Mouse (Mus musculus) heart, adult 9 months (tissue): ENCODE measurements around the gene Nrn1l.
A peak's percentile ranks its signal among the peaks of the same experiment; 100 is the strongest.

Experiments used
- DNase-seq, 2 experiments: peaks; one replicate each; pipeline ENCODE4 v3.0.0; 2022; ENCODE audit warnings: low spot score in 2 of 2

Gene Nrn1l

DNA sequence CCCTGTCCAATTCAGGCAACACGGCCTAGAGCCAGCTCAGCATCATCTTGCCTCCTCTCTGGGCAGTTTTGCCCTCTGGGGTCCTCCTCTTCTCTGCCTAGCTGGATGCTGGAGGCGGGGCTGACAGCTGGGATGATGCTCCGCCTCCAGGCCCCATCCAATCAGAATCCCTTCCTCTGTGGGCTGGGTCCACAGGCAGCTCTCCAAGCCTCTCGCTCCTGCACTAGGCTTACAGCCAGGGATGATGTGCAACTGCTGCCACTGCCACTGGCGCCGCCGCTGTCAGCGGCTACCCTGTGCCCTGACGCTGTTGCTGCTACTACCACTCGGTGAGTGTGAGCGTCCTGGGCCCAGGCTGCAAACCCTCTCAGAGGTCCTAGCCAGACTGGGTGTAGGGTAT, at the start of gene Nrn1l:
Gene Nrn1l, plus strand, starts transcription at position 229 of the 400 bp plus-strand sequence.
- DNase-seq: peak; percentile 73 to 77

DNA sequence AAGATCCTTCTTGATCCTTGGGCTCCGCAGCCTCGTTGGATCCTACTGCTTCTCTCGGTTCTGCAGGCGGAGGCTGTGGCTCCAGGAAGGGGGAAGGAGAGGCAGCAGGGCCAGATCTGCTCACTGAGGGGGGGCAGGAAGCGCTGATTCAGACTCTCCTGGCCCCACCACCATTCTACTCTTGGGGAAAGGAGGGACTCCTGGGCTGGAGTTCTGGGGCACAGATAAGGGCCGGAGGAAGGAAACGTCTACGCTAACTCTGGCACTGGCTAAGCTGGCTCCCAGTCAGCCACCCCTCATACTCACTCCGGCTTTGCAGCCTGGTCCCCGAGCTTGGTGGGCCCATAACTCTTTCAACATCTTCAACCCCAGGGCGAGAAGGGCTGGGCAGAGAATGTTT, 46.7 kb upstream of the Nrn1l start:
- DNase-seq: no peak

DNA sequence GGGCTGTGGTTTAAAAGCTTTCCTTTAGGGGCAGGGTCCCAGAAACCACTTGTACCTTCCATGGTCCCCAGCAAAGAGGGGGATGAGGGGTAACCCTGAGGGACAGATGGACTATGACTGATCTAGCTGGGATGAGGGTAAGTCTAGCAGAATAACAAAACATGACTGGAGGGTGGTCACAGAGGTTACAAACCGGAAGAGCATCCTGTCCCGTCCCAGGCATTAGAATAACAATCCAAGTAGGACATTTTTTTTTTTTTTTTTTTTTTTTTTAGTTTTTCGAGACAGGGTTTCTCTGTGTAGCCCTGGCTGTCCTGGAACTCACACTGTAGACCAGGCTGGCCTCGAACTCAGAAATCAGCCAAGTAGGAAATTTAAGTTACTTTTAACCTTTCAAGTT, 43.4 kb upstream of the Nrn1l start:
- DNase-seq: no peak

DNA sequence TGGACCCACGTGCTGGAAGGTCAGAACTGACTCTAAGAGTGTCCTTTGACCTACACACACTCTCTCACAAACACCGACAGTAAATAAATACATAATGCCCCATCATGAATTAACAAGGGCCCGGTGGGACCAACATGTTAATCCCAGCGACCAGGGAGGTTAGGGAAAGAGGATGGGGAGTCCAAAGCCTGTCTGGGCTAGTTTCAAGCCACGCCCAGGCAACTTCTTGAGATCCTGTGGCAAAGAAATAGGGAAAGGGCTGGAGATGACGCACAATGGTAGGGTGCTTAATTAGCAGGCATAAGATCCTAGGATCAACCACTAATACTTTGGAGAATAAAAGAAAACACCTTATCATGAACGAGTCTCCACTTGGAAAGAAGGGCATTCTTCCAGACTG, 42.8 kb upstream of the Nrn1l start:
- no peak for DNase-seq

DNA sequence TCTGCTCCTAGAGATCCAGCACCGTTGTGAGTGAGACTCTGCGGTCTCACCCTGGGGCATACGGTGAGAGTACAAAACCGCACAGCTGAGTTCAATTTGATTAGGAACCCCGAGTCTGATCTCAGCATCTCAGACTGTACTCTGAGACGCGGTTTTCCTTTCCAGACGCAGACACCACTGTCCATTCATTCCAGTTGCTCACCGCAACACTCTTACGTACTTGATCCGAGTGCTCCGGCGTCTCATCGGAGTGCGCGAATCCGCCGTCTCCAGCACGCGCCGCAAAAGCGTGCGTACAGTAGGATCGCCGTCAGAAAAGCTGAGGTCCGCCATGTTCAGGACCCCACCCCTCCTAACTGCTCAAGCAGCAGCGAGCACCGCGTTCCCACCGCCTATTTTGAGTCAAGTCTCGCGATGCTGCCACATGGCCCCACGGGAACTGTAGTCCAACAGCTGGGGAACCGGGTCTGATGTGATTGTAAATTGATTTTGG, 41.7 kb upstream of the Nrn1l start:
- peak; percentile 84 to 89 for DNase-seq

- DNase-seq: no peak
These were observed 41.1 kb upstream of the Nrn1l start for GRCm38 (mm10) chr8:105852146-105852729.

- DNase-seq: no peak
These were observed 40.2 kb upstream of the Nrn1l start, which contains the start of gene Cenpt for GRCm38 (mm10) chr8:105853178-105853577. Gene Cenpt, minus strand, starts transcription at chr8:105853278.

DNA sequence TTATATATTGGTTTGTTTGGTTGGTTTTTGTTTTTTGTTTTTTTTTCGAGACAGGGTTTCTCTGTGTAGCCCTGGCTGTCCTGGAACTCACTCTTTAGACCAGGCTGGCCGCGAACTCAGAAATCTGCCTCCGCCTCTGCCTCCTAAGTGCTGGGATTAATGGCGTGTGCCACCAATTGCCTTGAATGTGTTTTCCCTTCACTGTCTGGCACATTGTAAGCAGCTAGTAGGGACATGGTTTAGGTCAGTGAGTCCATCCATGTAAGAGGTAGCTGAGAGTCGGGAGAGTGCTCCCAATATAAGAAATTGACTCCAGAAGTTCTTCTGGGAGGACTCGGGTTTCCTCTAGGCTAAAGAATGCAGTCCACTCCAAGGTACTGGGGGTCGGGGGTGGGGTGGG, 39.1 kb upstream of the Nrn1l start:
- no peak for DNase-seq

GRCm38 (mm10) chr8:105854715-105855216, 38.6 kb upstream of the Nrn1l start, which contains the start of gene Thap11:
Gene Thap11, plus strand, starts transcription at chr8:105855132.
- peak; percentile 88 to 94 for DNase-seq

DNA sequence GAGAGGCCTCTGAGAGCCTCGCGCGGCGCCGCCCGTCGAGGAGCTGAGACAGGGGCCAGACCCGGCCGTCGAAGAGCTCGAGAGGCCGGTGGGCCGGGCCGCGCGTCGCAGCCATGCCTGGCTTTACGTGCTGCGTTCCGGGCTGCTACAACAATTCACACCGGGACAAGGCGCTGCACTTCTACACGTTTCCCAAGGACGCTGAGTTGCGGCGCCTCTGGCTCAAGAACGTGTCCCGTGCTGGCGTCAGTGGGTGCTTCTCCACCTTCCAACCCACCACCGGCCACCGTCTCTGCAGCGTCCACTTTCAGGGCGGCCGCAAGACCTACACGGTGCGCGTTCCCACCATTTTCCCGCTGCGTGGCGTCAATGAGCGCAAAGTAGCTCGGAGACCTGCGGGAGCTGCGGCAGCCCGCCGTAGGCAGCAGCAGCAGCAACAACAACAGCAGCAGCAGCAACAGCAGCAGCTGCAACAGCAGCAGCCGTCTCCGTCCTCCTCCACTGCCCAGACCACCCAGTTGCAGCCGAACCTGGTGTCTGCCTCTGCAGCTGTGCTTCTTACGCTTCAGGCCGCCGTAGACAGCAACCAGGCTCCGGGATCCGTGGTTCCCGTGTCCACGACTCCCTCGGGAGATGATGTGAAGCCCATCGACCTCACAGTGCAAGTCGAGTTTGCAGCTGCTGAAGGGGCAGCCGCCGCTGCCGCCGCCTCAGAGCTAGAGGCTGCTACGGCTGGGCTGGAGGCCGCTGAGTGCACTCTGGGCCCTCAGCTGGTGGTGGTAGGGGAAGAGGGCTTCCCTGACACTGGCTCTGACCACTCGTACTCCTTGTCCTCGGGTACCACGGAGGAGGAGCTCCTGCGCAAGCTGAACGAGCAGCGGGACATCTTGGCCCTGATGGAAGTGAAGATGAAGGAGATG, 37.9 kb upstream of the Nrn1l start:
- peak; percentile 37 to 50 for DNase-seq

GRCm38 (mm10) chr8:105856168-105856835, 37.1 kb upstream of the Nrn1l start:
- DNase-seq: no peak

DNA sequence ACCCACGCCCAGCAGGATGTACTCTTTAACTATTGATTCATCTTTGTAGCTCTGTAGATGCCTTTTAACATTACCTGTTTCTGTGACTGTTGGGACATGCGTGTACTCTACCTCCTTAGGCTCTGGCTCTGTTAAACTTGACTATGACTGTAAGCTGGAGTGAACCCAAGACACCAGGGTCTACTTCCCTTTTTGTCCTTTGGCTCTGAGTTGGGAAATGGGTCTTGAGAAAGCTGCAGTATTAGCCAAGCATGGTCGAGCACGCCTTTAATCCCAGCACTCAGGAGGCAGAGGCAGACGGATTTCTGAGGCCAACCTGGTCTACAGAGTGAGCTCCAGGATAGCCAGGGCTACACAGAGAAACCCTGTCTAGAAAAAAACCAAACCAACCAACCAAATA, 34.9 kb upstream of the Nrn1l start:
- DNase-seq: no peak

DNA sequence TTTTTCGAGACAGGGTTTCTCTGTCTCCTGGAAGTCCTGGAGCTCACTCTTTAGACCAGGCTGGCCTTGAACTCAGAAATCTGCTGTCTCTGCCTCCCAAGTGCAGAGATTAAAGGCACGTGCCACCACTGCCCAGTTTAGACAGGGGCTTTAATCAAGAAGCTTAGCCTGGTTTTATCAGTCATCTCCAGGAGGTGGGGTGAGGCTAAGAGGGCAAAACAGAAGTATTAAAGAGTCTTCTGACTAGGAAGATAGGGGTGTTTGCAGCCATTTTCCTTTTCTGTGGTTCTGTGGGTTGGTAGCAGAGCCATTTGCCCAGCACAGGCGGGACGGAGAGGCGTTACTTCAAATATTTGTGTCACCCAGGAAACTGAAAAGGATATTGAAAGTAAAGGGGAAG, 34.1 kb upstream of the Nrn1l start:
- DNase-seq: no peak

DNA sequence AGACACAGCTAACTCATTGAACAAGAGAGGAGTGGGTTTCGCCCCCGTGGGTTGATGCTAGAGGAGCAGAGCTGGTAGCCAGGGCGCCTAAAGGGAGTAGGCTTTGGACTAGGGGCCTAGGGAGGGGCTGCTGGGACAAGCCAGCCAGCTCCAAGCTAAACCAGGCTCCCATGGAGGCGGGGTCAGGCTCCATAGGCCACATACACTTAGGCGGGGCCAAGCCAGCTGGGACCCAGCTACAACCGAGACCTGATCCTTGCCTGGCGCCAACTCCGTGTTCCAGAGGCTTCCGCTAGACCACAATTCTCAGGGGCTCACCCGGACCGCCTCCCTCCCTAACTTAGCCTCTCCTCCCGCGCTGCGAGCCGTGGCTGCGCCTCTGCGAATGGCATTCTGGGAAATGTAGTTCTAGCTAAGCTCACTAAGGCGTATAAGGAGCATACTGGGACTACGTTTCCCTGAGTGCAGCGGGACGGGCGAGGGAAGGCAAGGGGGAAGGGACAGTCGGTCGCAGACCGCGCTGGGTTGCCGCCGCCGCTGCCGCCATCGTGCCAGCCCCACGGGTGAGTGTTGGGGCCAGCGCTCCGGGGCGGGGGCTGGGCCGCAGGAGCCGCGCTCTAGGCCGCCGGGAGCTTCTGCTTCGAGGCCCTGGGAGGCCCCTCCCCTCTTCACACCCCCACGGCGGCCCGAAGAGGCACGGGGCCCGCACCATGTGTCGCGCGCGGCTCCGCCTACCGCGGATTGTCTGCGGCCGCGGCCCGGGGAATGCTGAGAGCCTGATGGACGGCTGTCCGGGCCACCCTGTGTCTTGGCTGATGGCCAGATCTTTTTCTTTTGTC, 33.0 kb upstream of the Nrn1l start, which contains the start of gene Nutf2:
Gene Nutf2, plus strand, starts transcription at position 438 of the 839 bp plus-strand sequence.
- DNase-seq: peak; percentile 98 to 99

GRCm38 (mm10) chr8:105861951-105862350, 31.4 kb upstream of the Nrn1l start:
- no peak for DNase-seq

DNA sequence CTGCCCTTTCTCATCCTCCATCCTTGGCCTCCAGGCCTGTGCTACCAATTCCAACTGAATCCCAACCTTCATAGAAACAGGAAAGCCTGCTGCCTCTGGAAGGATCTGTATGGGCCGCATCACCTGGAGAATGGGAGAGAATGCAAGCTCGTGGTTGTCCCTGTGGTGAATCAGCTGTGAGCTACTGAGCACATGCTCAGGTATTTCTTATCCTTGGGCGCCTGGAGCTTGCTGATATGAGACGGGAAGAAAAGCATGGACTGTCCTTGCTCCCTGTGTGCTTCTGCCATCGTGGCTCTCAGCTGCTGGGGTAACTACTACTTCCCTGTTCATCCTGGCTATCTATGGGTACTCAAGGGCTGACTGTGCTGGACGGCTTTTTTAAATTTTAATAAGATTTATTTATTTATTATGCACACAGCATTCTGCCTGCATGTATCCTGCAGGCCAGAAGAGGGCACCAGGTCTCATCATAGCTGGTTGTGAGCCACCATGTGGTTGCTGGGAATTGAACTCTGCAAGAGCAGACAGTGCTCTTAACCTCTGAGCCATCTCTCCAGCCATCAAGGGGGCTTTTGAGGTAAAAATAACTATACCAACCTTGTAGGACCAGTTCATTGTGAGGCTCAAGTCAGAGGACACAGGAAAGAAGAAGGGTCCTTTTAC, 26.9 kb upstream of the Nrn1l start:
- DNase-seq: no peak

GRCm38 (mm10) chr8:105874301-105874700, 19.1 kb upstream of the Nrn1l start:
- peak; percentile 59 to 71 for DNase-seq

GRCm38 (mm10) chr8:105880754-105881520, 12.4 kb upstream of the Nrn1l start, which contains the start of gene Edc4:
Gene Edc4, plus strand, starts transcription at chr8:105880881.
- DNase-seq: peak; percentile 81 to 84

GRCm38 (mm10) chr8:105889756-105890465, 3.5 kb upstream of the Nrn1l start:
- no peak for DNase-seq
